Mouse (Mus musculus) forebrain, embryonic 16.5 days (tissue): Measurements from ENCODE around the gene Dnah3. TPM values are rescaled to one million over a fixed set of nuclear protein-coding genes. Genes with fewer than 3 reads are reported as not detected.

ENCODE experiments used
- ATAC-seq: fragments of 200-750 bp; cut with Nextera tagmentation; 2 replicates; pipeline ENCODE4 v1.8.0; 2017; ENCODE audit warnings: mild to moderate bottlenecking, moderate library complexity
- H3K27ac ChIP-seq: fragments of 300-500 bp; sonication (generic); 2 replicates; pipeline ENCODE4 v1.5.1; 2014; ENCODE audit warnings: low read length, control low read depth
- H3K27me3 ChIP-seq: fragments of 300-500 bp; sonication (generic); replicated peaks from 2 replicates; pipeline ENCODE4 v1.6.1; 2014; ENCODE audit warnings: low read length; ENCODE audit not compliant: control insufficient read depth, insufficient read depth
- H3K36me3 ChIP-seq: fragments of 300-500 bp; sonication (generic); 2 replicates; pipeline ENCODE4 v1.6.1; 2014; ENCODE audit not compliant: control insufficient read depth, insufficient read depth
- H3K4me1 ChIP-seq: fragments of 300-500 bp; sonication (generic); replicated peaks from 2 replicates; pipeline ENCODE4 v1.6.1; 2014; ENCODE audit warnings: low read length; ENCODE audit not compliant: control insufficient read depth, insufficient read depth
- H3K4me2 ChIP-seq: fragments of 300-500 bp; sonication (generic); 2 replicates; pipeline ENCODE4 v1.6.1; 2014; ENCODE audit warnings: mild to moderate bottlenecking, low read length, control low read depth
- H3K4me3 ChIP-seq: fragments of 300-500 bp; sonication (generic); replicated peaks from 2 replicates; pipeline ENCODE4 v1.5.1; 2014; ENCODE audit warnings: mild to moderate bottlenecking, low read length, control low read depth
- H3K9ac ChIP-seq: fragments of 300-500 bp; sonication (generic); replicated peaks from 2 replicates; pipeline ENCODE4 v1.6.1; 2014; ENCODE audit warnings: low read depth, low read length, control low read depth
- H3K9me3 ChIP-seq: fragments of 300-500 bp; sonication (generic); 2 replicates; pipeline ENCODE4 v1.6.1; 2016; ENCODE audit warnings: low read length; ENCODE audit not compliant: control insufficient read depth
- WGBS: fragments of 180-500 bp; shearing (Covaris S2); extraction: QIAGEN DNeasy Blood & Tissue Kit; methylation state at CpG from one replicate; pipeline ENCODE4 v1.1.7; 2014; 5-methylcytosine and 5-hydroxymethylcytosine counted together
- polyA plus RNA-seq: library from polyadenylated mRNA; unstranded; fragments of >200 nt; fragmentation: Nextera tagmentation; extraction: Ambion mirVana; gene quantifications from 2 replicates; pipeline ENCODE4 v1.2.1, GENCODE M21; 2015

Gene Dnah3
- polyA plus RNA-seq, 1 experiment from 2014 or later = not detected

- Histone ChIP-seq H3K9ac (no peak overlapping the region), H3K27ac (no peak overlapping the region), H3K4me1 (no peaks in the 10 kb centered on the region), H3K27me3 (no peaks in the 10 kb centered on the region), H3K4me3 (no peak overlapping the region), H3K9me3 (no peaks in the 10 kb centered on the region), H3K36me3 (no peaks in the 10 kb centered on the region), H3K4me2 (no peak overlapping the region)
- WGBS = 59% methylated on average over 3 of the region's 3 CpGs
- no peak for ATAC-seq
Observed at GRCm38 (mm10) chr7:119875776-119876440, 219.2 kb downstream of the Dnah3 start.

- H3K9ac ChIP-seq = no peak overlapping the region
- H3K4me1 ChIP-seq = no peaks in the 10 kb centered on the region
- no peak for ATAC-seq
- no peak overlapping the region for H3K4me2 ChIP-seq
- 54% methylated on average over 2 of the region's 2 CpGs for WGBS
- H3K36me3 ChIP-seq = no peaks in the 10 kb centered on the region
- H3K27ac ChIP-seq = no peak overlapping the region
- H3K27me3 ChIP-seq = no peaks in the 10 kb centered on the region
- H3K4me3 ChIP-seq = no peak overlapping the region
- no peaks in the 10 kb centered on the region for H3K9me3 ChIP-seq
Observed at GRCm38 (mm10) chr7:119873050-119873449, 222.0 kb downstream of the Dnah3 start.

Other genes starting within 250 kb of the Dnah3 start
- gene Lyrm1, start 199.4 kb downstream of the Dnah3 start, polyA plus RNA-seq = 14.3 and 17.8 TPM in 2 replicates
- 20.4 and 23.8 TPM in 2 replicates for gene Dcun1d3, start 199.0 kb downstream of the Dnah3 start, polyA plus RNA-seq
- 6.7 and 7.9 TPM in 2 replicates for gene Tmem159, start 7.1 kb upstream of the Dnah3 start, polyA plus RNA-seq
- not detected in 2 replicates for gene Zp2, start 50.0 kb upstream of the Dnah3 start, polyA plus RNA-seq
- not detected in 2 replicates for gene Anks4b, start 78.6 kb upstream of the Dnah3 start, polyA plus RNA-seq
- 43.4 and 55.3 TPM in 2 replicates for gene Crym, start 106.8 kb upstream of the Dnah3 start, polyA plus RNA-seq
- gene Abca14, start 108.7 kb upstream of the Dnah3 start, polyA plus RNA-seq = not detected in 2 replicates
- gene Abca15, start 233.4 kb upstream of the Dnah3 start, polyA plus RNA-seq = not detected in 2 replicates